Mouse (Mus musculus): ENCODE data around the gene Gnai2. TPM values are rescaled to one million over a fixed set of nuclear protein-coding genes. Genes with fewer than 3 reads are reported as not detected.
"Not testable (repeated sequence)": the region's sequence is repeated elsewhere in the genome, so short reads cannot be mapped to it uniquely, and the experiment has no call there.

The Gnai2 gene
- polyA plus RNA-seq (2014; fragmentation: Nextera tagmentation; extraction: Ambion mirVana), result 336 and 349 TPM in 2 replicates

DNA sequence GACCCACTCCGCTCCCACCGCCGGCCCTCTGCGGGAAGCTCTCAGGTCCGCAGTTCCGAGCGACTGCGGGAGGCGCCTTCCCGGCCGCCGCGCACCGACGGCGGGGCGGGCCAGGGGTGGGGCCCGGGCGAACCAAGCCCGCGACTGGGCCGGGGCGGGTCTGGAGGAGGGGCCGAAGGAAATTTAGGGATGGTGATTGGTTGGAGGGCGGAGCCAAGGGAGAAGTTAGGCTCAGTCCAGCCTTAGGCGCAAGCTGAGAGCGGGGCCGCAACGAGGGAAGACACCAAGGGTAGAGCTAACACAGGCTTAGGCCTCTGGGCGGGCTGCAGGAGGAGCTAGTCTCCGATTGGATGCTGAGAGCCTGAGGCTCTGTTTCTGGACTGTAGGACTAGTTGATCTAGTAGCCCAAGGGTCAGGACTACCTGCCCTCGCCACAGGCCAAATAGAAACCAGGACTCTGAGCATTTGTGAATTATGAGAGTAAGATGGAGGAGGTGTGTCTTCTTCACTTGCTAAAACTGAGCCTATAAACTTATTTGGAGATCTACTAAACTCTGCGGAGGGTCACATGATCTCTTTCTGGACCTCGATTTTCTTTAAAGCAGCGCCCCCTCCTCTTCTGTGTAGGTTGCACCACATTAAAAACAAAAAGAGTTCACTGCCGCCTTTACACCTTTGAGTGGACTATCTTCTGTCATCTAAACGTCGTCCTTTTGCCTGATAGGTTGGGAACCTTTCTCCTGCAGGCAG, at the start of gene Gnai2:
Gene Gnai2 (minus strand): TSS at position 89 of the 750 bp plus-strand sequence.
- peak; percentile 95 for DNase-seq (ENCODE audit: low spot score)
- peak within 1 kb of the TSS; percentile 86 for H3K27ac ChIP-seq (ENCODE audit: low read depth)
- H3K9me3 ChIP-seq (ENCODE audit: control insufficient read depth, low read length), result no peaks in the 10 kb centered on the region
- H3K9ac ChIP-seq (ENCODE audit: low read length), result peak within 1 kb of the TSS; percentile 91
- peak within 1 kb of the TSS; percentile 96 for H3K4me2 ChIP-seq (ENCODE audit: low read length)
- H3K4me1 ChIP-seq (replicated peaks; ENCODE audit: control insufficient read depth, insufficient read depth, low read length), result peaks cover 45% of the 10 kb centered on the region
- peaks cover 7% of the 10 kb centered on the region; the same call in 1 of the 2 replicates for H3K36me3 ChIP-seq (ENCODE audit: control insufficient read depth, insufficient read depth, low read length)
- peak within 1 kb of the TSS; percentile 89 for H3K4me3 ChIP-seq (ENCODE audit: low read depth, low read length)
- WGBS, result 5% methylated on average over 38 of the region's 38 CpGs
- ATAC-seq (replicated peaks; ENCODE audit: low FRiP score, low TSS enrichment, low read depth), result peak; percentile 96
- H3K27me3 ChIP-seq (replicated peaks; ENCODE audit: control insufficient read depth, insufficient read depth, low read length), result no peaks in the 10 kb centered on the region

DNA sequence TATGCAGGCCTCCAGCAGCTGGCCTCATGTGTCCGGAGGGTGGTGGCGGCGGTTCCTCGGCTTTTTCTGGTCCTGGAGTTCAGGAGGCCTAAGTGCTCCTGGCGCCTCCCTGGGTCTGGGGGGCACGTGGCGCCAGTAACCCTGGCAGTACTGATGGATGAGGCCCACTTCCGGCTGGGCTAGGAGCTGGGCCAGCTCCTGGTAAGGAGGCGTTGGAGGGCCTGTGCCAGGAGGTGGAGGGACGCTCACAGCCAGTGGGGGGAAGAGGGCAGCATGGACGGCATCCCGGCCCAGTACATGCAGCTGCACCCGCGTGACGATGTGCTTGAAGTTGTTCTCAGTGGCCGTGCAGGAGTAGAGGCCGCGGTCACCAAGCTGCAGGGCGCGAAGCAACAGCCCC, 47.2 kb upstream of the Gnai2 start:
- H3K27me3 ChIP-seq (replicated peaks; ENCODE audit: control insufficient read depth, insufficient read depth, low read length), result peaks cover 4% of the 10 kb centered on the region
- H3K36me3 ChIP-seq (ENCODE audit: control insufficient read depth, insufficient read depth, low read length), result peaks cover 46% of the 10 kb centered on the region
- no peaks in the 10 kb centered on the region for H3K4me1 ChIP-seq (replicated peaks; ENCODE audit: control insufficient read depth, insufficient read depth, low read length)
- no peak overlapping the region for H3K4me3 ChIP-seq (ENCODE audit: low read depth, low read length)
- H3K9me3 ChIP-seq (ENCODE audit: control insufficient read depth, low read length), result no peaks in the 10 kb centered on the region
- no peak overlapping the region for H3K4me2 ChIP-seq (ENCODE audit: low read length)
- ATAC-seq (replicated peaks; ENCODE audit: low FRiP score, low TSS enrichment, low read depth) (no peak), DNase-seq (ENCODE audit: low spot score) (no peak)
- H3K27ac ChIP-seq (ENCODE audit: low read depth), result no peak overlapping the region
- 86% methylated on average over 20 of the region's 20 CpGs for whole genome bisulfite sequencing
- H3K9ac ChIP-seq (ENCODE audit: low read length), result no peak overlapping the region

DNA sequence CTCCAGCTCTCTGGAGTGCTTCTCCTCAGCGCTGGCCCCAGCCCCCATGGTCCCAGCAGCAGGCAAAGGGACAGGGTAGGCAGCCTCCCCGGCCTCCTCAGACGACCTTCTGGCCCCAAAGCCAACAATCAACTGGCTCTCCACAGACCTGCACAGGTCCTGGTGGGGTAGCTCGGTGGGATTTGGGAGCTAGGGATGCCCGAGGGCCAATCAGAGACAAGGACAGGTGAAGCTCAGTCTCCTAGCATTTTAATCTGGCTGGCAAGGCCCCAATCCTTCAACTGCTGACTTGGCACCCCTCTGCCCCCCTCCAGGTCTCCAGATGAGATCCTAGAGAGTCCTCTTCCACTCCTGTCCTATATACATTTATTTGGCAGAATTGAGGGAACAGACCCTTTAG, 44.3 kb upstream of the Gnai2 start, which contains the start of gene Gnat1:
Gene Gnat1 (minus strand): TSS at position 212 of the 400 bp plus-strand sequence.
- Histone ChIP-seq H3K9ac (ENCODE audit: low read length) (no peak within 1 kb of the TSS), H3K4me1 (replicated peaks; ENCODE audit: control insufficient read depth, insufficient read depth, low read length) (peaks cover 5% of the 10 kb centered on the region; the same call in 1 of the 2 replicates), H3K4me3 (ENCODE audit: low read depth, low read length) (no peak within 1 kb of the TSS), H3K27me3 (replicated peaks; ENCODE audit: control insufficient read depth, insufficient read depth, low read length) (peaks cover 33% of the 10 kb centered on the region), H3K36me3 (ENCODE audit: control insufficient read depth, insufficient read depth, low read length) (peaks cover 27% of the 10 kb centered on the region), H3K27ac (ENCODE audit: low read depth) (no peak within 1 kb of the TSS), H3K9me3 (ENCODE audit: control insufficient read depth, low read length) (no peaks in the 10 kb centered on the region), H3K4me2 (ENCODE audit: low read length) (no peak within 1 kb of the TSS)
- WGBS, result 40% methylated on average over 5 of the region's 5 CpGs
- no peak for DNase-seq (ENCODE audit: low spot score)
- no peak for ATAC-seq (replicated peaks; ENCODE audit: low FRiP score, low TSS enrichment, low read depth)

DNA sequence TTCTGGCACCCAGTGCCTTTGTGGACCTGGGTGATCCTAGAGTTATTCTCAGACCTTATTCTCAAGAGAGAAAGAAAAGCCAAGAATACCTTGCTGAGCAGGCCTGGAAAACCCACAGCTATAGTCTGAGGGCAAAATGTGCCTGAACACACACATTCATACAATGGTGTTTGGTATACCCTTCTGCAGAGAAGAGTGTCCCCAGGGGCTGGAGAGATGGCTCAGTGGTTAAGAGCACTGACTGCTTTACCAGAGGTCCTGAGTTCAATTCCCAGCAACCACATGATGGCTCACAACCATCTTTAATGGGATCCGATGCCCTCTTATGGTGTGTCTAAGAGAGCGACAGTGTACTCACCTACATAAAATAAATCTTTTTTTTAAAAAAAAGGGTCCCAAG, 43.7 kb upstream of the Gnai2 start:
- no peak overlapping the region for H3K27ac ChIP-seq (ENCODE audit: low read depth)
- no peak overlapping the region for H3K4me2 ChIP-seq (ENCODE audit: low read length)
- no peaks in the 10 kb centered on the region for H3K9me3 ChIP-seq (ENCODE audit: control insufficient read depth, low read length)
- H3K9ac ChIP-seq (ENCODE audit: low read length), result no peak overlapping the region
- peaks cover 36% of the 10 kb centered on the region for H3K27me3 ChIP-seq (replicated peaks; ENCODE audit: control insufficient read depth, insufficient read depth, low read length)
- peaks cover 5% of the 10 kb centered on the region; the same call in 1 of the 2 replicates for H3K4me1 ChIP-seq (replicated peaks; ENCODE audit: control insufficient read depth, insufficient read depth, low read length)
- H3K4me3 ChIP-seq (ENCODE audit: low read depth, low read length), result no peak overlapping the region
- 94% methylated on average over 2 of the region's 2 CpGs for WGBS
- ATAC-seq (replicated peaks; ENCODE audit: low FRiP score, low TSS enrichment, low read depth), result no peak
- H3K36me3 ChIP-seq (ENCODE audit: control insufficient read depth, insufficient read depth, low read length), result peaks cover 20% of the 10 kb centered on the region
- DNase-seq (ENCODE audit: low spot score), result no peak

DNA sequence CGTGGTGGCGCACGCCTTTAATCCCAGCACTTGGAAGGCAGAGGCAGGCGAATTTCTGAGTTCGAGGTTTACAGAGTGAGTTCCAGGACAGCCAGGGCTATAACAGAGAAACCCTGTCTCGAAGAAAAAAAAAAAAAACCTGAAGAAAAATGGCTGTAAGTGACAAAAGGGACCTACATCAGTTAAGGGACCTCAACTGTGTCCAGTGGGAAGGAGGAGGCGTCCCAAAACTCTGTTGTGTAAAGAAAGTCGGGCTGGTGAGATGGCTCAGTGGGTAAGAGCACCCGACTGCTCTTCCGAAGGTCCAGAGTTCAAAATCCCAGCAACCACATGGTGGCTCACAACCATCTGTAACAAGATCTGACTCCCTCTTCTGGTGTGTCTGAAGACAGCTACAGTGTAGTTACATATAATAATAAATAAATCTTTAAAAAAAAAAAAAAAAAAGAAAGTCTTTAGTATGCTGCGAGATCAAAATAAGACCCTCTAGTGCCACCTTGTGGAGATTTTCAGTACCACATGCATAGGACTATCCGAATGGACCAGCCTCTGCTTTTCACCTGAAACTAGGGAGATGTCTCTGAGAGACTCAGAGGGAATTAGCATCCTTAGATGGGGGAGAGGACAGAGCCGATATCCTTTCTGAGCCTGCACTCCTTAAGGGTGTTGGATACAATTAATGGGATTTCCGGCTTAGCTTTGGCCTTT, 42.8 kb upstream of the Gnai2 start:
- not testable (repeated sequence) for H3K9ac ChIP-seq (ENCODE audit: low read length); ATAC-seq (replicated peaks; ENCODE audit: low FRiP score, low TSS enrichment, low read depth)
- WGBS, result 38% methylated on average over 14 of the region's 14 CpGs

DNA sequence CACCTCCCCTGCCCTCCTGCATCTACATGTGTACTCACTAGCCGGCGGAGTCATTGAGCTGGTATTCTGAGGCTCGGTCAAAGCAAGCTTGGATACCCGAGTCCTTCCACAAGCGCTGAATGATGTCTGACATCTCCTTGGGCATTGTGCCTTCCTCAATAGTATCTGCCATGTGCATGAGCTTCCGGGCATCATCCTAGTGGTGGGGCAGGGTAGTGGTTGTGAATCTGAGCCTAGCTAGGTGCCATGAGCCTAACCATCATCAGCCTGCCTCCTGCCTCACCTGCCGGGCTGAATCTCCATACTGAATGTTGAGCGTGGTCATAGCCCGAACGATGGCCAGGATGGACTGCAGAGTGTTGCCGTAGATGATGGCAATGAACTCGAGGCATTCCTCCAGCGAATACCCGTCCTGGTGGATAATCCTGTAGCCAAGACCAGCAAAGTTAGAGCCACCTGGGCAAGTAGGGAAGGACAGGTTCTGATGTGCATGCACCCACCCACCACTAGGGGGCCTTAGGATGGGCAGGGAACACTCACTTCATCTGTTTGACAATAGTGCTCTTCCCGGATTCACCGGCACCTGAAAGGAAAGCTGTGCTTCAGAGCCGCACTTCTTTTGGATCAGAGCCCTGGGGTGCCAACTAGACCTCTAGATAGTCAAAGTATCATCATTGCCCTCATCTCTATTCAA, 42.1 kb upstream of the Gnai2 start:
- H3K27ac ChIP-seq (ENCODE audit: low read depth), result no peak overlapping the region
- no peaks in the 10 kb centered on the region for H3K9me3 ChIP-seq (ENCODE audit: control insufficient read depth, low read length)
- DNase-seq (ENCODE audit: low spot score), result no peak
- no peak overlapping the region for H3K4me2 ChIP-seq (ENCODE audit: low read length)
- ATAC-seq (replicated peaks; ENCODE audit: low FRiP score, low TSS enrichment, low read depth), result no peak
- peaks cover 36% of the 10 kb centered on the region for H3K27me3 ChIP-seq (replicated peaks; ENCODE audit: control insufficient read depth, insufficient read depth, low read length)
- H3K4me3 ChIP-seq (ENCODE audit: low read depth, low read length), result no peak overlapping the region
- no peak overlapping the region for H3K9ac ChIP-seq (ENCODE audit: low read length)
- 17% methylated on average over 17 of the region's 17 CpGs for WGBS
- peaks cover 5% of the 10 kb centered on the region; the same call in 1 of the 2 replicates for H3K4me1 ChIP-seq (replicated peaks; ENCODE audit: control insufficient read depth, insufficient read depth, low read length)
- H3K36me3 ChIP-seq (ENCODE audit: control insufficient read depth, insufficient read depth, low read length), result peaks cover 4% of the 10 kb centered on the region

More for the DNA sequence above, 42.8 kb upstream of the Gnai2 start:
- H3K4me3 ChIP-seq (ENCODE audit: low read depth, low read length); H3K9me3 ChIP-seq (ENCODE audit: control insufficient read depth, low read length); H3K4me1 ChIP-seq (replicated peaks; ENCODE audit: control insufficient read depth, insufficient read depth, low read length); H3K4me2 ChIP-seq (ENCODE audit: low read length); H3K27ac ChIP-seq (ENCODE audit: low read depth): not testable (repeated sequence)
- H3K27me3 ChIP-seq (replicated peaks; ENCODE audit: control insufficient read depth, insufficient read depth, low read length), result peaks cover 36% of the 10 kb centered on the region
- peaks cover 11% of the 10 kb centered on the region for H3K36me3 ChIP-seq (ENCODE audit: control insufficient read depth, insufficient read depth, low read length)
- DNase-seq (ENCODE audit: low spot score), result peak; percentile 91

DNA sequence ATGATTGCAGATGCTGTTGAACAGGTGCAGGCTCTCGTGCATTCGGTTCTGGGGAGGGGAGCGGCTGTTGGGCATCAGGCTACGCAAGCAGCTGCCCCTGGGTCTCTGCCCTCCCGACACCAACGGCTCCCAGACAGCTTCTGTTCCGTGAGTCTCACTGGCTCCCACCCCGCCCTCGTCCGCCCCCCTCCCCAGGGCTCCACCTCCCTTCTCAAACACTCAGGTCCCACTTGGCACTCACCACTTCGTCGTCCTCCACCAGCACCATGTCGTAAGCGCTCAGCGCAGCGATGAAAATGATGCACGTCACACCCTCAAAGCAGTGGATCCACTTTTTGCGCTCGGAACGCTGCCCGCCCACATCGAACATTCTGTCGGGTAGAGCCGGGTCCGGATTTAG, 41.1 kb upstream of the Gnai2 start:
- Histone ChIP-seq H3K4me1 (replicated peaks; ENCODE audit: control insufficient read depth, insufficient read depth, low read length) (peaks cover 5% of the 10 kb centered on the region; the same call in 1 of the 2 replicates), H3K27me3 (replicated peaks; ENCODE audit: control insufficient read depth, insufficient read depth, low read length) (peaks cover 36% of the 10 kb centered on the region), H3K9me3 (ENCODE audit: control insufficient read depth, low read length) (no peaks in the 10 kb centered on the region), H3K4me3 (ENCODE audit: low read depth, low read length) (peak overlapping the region; percentile 25), H3K9ac (ENCODE audit: low read length) (no peak overlapping the region), H3K4me2 (ENCODE audit: low read length) (peak overlapping the region; percentile 56), H3K27ac (ENCODE audit: low read depth) (no peak overlapping the region), H3K36me3 (ENCODE audit: control insufficient read depth, insufficient read depth, low read length) (no peaks in the 10 kb centered on the region)
- WGBS, result under 1% methylated on average over 25 of the region's 25 CpGs
- DNase-seq (ENCODE audit: low spot score) (no peak), ATAC-seq (replicated peaks; ENCODE audit: low FRiP score, low TSS enrichment, low read depth) (no peak; the same call in 1 of the 2 replicates)

DNA sequence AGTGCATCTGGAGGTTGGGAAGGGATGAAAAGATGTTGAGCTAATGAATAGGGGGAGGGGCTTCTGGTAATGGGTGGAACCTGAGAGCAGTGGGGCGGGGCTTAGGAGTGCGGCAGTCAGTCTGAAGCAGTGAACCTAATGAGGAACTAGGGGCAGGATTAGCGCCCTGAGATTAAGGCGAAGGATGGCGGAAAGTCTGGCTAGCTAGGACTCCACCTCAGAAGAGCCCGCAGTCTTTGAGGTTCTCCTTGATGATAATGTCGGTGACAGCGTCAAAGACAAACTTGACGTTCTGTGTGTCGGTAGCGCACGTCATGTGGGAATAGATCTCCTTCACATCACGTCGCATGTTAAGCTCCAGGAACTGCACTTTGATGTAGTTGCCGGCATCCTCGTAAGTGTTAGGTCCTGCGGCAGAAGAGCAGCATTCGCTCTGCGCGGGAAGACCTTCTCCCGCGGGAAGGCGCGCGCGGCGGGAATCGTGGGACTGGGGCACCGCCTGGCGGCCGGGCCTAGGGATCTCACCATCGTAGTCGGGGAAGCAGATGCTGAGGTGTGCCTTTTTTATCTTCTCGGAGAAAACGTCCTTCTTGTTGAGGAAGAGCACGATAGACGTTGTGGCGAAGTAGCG, 40.6 kb upstream of the Gnai2 start:
- Histone ChIP-seq H3K9ac (ENCODE audit: low read length) (no peak overlapping the region), H3K9me3 (ENCODE audit: control insufficient read depth, low read length) (no peaks in the 10 kb centered on the region), H3K27ac (ENCODE audit: low read depth) (no peak overlapping the region), H3K4me1 (replicated peaks; ENCODE audit: control insufficient read depth, insufficient read depth, low read length) (peaks cover 5% of the 10 kb centered on the region; the same call in 1 of the 2 replicates), H3K27me3 (replicated peaks; ENCODE audit: control insufficient read depth, insufficient read depth, low read length) (peaks cover 36% of the 10 kb centered on the region), H3K36me3 (ENCODE audit: control insufficient read depth, insufficient read depth, low read length) (no peaks in the 10 kb centered on the region), H3K4me2 (ENCODE audit: low read length) (peak overlapping the region; percentile 56), H3K4me3 (ENCODE audit: low read depth, low read length) (peak overlapping the region; percentile 25)
- DNase-seq (ENCODE audit: low spot score) (peak; percentile 89), ATAC-seq (replicated peaks; ENCODE audit: low FRiP score, low TSS enrichment, low read depth) (no peak; the same call in 1 of the 2 replicates)
- under 1% methylated on average over 39 of the region's 39 CpGs for WGBS

All from intestine, embryonic 14.5 days (tissue).